Mouse (Mus musculus): ENCODE data around the gene Ephb2.

- TF ChIP-seq MAX (IDR thresholded peaks at IDR 0.05; ENCODE audit: low read length) (no peak), POLR2A (IDR thresholded peaks at IDR 0.05; ENCODE audit: low read depth, low read length) (no peak), CTCF (conservative IDR thresholded peaks at IDR 0.05 in 1 of 2, IDR thresholded peaks at IDR 0.05 in 1 of 2; ENCODE audit: low read depth in 2 of 2, low read length in 2 of 2) (peak in 1 of 2 experiments; percentile 24; a peak in 2 of 4 replicates)
These were observed 3.1 kb downstream of the Ephb2 start for GRCm38 (mm10) chr4:136832559-136833232.
